Mouse (Mus musculus): ENCODE data around the gene Rab11fip2.

Rab11fip2 gene

DNA sequence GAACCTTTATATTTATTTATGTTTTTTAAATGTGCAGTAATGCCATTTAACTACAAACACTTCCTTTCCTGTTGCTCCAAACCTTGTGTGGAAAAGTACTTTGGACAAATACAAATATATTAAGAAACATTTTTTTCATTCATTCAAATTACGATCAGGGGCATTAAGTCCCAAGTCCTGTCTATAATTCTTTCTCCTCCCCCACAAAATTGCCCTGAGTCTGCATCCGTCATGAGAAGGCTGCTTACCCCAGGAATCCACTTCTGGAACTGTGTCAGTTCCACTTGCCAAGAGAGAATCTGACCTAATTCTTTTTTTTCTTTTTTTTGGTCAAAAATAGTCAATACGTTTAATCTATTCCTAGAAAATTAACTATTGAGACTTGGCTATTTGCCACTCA lies 90.4 kb downstream of the Rab11fip2 start:
- no peak for ATAC-seq (ENCODE audit: low TSS enrichment)
